Mouse (Mus musculus): ENCODE data around the gene Card10.

DNA sequence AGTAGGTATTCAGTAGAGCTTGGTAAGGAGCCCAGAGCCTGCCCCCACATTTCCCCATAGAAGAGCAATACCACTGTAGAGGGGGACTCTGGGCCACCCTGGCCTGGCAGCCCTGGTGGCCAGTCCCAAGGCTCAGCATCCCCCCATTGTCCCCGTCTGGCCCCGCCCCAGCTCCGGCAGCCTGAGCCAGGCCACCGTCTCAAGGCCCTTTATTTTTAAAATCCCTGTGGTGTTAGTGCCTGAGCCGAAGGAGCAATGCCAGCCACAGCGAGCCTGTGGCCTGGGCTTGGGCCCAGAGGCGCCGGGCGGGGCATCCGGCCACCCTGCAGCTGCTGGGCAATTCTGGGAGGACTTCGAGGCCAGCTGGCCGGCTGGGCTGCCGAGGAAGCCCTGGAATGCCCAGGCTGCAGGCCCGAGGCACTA, 29.9 kb upstream of the Card10 start:
- TF ChIP-seq CTCF (IDR thresholded peaks at IDR 0.05; ENCODE audit: insufficient read depth, low read depth, low read length) = no peak
- no peak for TF ChIP-seq POLR2A (IDR thresholded peaks at IDR 0.05; ENCODE audit: insufficient read depth, low read depth, low read length)
